Mouse (Mus musculus): ENCODE results near the gene Dnlz.

The Dnlz gene

DNA sequence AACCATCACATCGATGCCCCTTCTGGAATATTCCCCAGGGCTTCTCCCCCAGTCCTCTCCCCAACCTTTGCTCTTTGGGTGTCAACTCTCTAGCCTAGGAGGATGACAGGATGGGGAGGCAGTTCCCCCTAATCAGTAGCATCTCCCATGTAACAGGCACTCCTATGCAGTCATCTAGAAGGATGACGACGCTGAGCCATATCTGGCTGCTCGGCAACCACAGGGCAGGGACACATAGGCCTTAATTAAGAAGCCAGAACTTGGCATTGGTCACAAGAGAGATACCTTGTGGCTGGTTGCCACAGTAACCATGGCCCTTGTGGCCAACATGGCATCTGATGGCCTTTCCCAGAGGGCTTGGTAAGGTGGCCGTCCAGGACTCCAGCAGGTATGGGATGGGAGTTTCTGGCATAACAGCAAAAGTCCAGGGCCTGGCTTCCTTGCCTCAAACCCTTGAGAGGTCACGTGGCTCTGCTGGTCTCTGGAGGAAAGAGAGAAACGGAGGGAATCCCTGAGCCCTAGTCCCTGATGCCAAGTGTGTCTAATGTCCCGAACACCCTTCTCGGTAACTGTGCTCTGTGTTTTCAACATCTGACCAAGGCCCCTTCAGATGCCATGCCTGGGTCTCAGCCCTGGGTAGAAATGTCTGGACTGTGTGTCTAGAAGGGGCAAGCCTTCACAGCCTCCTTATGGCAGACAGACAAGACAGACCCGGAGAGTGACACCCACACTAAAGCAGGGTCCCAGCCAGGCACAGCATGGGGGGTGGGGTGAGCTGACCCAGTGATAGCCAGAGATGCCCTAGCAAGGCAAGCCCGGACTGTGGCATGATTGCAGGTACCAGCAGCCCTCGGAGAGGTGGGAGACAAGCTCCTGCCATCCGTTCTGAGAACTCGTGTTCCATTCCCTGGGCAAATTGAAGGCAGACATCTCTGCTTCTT lies 31.4 kb downstream of the Dnlz start:
- DNase-seq (ENCODE audit: low spot score in 2 of 2): no peak

DNA sequence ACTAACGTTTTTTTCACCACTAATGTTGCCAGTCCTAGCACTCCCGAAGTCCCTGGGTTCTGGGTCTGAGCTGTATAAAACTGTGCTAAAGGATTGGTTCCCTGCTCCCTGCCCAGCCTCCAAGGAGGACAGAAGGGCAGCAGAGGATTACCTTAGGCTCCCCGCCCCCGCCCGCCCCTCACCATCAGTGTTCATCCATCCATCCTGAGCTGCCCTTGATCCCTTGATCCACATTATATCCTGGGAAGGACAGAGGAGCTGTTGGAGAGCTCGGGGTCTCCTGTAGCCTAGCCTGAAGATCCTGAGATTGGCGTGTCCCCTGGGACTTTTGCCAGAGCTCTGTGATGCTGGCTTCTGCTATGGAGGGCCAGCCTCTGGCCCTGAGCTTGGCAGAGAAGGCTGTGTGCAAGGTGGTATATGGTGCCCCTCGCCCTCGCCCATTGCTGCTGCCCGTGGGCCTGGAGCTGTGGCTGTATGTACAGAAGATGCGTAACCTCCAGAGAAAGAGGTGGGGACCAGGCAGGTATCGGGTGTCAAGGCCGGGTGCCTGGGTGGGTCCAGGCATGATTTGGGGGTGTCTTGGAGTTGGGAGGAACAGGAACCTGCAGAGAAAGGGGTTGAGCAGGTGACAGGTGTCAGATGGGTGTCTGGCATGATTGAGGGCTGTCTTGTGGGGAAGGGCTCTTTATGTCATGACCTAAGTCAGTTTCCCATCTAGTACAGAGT lies 32.2 kb downstream of the Dnlz start:
- no peak for DNase-seq (ENCODE audit: low spot score in 2 of 2)

DNA sequence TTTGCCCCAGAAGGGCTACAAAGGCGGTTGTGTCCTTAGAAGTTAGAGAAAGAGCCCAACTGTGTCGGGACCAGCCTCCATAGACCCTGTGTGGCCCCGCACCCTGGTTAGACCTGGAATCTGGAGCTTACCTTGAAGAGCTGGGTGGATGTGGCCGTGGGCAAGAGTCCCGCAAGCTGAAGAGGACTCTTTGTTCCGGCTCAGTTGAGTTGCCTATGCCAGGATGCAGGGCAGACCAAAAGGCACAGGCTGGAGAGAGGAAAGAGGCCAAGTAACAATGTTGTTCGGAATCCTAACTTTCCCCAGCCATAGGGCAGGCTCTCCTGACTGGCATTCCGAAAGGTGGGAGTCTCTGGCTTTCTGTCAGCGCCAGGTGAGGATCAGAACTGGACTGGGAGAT lies 32.8 kb downstream of the Dnlz start:
- no peak for DNase-seq (ENCODE audit: low spot score in 2 of 2)

DNA sequence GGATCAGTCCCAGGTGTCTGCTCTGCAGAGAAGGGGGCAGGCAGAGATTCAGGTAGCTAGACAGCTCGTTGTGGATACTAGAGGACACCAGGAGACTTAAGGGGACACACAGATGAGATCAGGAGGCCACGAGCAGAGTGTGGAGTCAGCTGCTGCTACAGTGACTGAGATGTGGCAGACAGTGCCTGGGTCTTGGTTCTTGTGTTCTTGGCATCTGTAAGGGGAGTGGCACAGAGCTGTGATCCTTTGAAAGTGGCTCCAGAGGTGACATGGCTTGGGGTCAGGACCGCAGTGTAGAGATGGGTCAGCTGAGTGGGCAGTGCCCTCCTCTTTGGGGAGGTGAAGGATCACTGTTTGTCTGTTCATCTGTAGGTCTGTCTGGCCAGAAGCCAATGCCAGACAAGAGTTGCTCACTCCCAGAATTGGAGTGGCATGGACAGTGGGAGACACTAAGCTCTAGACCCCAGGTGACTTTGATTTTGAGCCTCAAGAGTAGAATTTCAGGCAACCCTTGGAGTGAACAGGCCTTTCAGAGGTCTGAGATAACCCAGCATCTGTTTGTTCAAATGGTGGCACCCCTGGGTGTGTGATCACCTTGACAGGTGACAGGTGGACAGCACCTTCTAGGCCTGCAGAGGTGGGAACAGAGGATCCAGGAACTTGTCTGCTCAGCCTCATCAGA lies 33.8 kb downstream of the Dnlz start:
- DNase-seq (ENCODE audit: low spot score in 2 of 2): no peak

DNA sequence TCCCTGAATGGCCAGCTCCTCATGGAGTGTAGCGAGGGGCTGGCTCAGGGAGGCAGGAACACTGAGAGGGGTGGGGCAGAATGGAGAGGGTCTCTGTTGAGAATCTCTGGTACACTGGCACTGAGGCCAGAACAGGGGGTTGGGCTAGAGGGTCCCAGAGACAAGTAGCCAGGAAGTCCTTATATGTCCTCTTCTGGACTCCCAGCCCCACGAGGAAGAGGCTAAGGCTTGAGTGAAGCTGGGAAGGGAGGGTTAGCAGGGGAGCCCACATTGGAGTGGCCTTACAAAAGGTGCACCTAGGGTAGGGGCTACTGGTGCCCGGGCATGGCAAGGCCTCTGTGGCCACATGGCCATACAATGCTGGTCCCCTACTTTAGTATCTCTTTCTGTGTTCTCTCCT lies 34.5 kb downstream of the Dnlz start:
- DNase-seq (ENCODE audit: low spot score in 2 of 2): no peak

DNA sequence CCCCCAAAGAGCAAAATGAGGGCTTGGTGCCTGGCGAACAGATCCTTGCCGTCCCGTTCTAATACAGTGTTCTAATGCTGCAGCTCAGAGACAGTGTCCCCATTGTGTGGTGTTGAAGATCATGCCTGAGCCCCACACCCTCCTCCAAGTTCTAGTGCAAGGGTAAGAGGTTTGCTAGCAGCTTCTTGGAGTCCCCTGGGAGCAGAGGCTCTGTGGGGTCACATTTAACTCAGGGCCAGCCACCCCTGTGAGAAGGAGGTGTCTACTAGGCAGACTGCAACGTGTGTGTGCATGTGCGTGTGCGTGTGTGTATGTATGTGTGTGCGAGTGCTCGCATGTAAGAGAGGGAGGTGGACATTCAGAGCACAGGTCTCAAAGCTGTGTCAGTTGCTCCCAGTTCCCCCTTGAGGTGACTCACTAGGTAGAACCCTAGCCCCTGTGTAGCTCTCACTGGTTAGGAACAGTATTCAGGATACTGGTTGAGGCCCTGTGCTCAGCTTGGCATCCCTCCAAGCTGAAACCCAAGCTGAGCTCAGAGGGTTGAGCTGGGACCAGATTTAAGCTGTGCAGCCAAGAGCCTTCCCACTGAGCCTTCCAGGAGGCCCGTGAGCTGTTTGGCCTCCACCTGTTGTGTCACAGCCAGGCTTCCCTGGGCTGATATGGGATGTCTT lies 35.2 kb downstream of the Dnlz start:
- no peak for DNase-seq (ENCODE audit: low spot score in 2 of 2)

DNA sequence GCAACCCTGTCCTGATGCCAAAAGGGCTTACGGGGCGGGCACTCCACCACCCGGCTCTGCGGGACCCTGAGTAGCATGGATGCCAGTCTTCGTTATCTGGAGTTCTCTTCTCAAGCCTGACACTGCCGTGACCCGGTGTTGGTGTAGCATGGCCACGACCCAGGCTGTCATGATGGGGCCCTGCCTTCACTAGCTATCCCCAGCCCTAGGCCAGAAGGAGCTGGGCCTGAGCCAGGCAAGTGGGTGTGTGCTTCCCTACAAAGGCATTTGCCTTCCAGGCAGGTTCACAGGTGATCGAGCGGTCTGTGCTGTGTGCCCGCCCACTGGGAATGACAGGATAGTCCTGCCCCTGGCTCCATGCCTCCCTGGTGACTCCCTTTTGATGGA lies 36.0 kb downstream of the Dnlz start:
- no peak for DNase-seq (ENCODE audit: low spot score in 2 of 2)

DNA sequence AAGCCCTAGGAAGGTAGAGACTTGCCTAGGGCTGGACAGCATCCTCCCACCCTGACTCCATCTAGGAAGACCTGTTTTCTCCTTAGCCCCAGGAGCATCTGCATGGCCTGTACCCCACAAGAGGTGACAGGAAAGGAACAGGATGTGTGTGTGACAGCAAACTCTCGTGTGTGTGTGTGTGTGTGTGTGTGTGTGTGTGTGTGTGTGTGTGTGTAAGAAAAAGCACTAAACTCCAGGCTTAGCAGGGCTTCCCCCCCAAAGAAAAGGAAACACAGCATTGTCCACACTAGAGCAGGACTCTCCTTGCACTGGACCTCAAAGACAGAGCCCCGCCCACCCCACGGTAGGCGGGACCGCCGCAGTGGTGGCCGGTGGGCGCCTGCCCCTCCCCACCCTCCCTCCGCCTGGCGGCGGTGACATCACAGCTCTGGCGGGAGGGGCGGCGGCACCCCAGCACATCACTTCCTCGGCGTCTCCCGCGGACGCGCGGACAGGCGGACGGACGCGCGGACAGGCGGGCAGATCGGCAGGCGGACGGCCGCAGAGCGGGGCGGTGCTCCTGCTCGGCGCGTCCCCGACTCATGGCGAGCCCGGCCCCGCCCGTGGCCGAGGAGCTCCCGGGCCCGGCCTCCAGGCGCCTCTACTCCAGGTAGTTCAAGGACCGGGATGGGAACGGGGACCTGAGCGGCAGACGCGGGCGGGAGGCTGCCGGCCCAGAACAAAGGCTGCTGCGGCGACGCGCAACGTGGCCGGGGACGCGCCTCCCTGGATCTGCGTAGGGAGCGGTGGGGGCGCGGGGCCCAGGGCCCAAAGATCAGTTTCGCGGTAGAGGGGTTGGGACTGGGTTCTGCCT lies 36.6 kb downstream of the Dnlz start, which contains the start of gene Gpsm1:
Gene Gpsm1 (plus strand): TSS at position 444 of the 853 bp plus-strand sequence.
- peak; percentile 68 to 80 for DNase-seq (ENCODE audit: low spot score in 2 of 2)

DNA sequence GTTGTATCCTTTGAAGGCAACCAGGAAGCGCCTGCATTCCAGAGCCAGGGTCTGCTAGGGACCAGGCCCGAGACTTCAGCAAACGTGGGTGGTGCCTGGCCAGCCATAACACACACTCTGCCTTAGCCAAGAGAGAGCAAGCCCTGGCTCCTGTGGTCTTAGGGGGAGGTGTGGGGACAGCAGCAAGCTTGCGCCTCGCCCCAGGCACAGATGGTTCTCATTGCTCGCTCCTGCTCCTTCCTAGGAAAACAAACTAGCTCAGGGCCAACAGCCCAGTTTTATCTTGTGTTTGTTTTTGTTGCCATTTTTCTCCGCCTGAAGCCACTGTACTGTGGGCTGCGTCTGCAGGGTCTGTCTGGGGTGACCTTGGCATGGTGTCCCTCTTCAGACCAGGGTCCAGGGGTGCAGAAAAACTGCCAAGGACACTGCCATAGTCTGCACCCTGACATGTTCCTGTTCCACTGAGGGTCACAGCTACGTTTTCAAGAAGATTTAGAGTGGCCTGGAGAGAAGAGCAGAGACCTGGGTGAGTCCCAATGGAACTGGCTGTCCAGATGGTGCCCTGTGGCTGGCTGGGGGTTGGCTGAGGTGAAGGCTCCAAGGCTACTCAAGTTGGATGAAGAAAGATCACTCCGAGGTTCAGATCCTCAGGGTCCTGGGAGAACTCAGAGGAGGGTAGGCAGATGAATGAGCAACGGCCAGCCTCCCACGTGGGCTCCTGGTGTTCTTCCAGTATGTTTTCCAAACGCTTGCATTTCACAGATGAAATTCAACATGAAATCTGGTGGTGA lies 37.4 kb downstream of the Dnlz start:
- DNase-seq (ENCODE audit: low spot score in 2 of 2): no peak

DNA sequence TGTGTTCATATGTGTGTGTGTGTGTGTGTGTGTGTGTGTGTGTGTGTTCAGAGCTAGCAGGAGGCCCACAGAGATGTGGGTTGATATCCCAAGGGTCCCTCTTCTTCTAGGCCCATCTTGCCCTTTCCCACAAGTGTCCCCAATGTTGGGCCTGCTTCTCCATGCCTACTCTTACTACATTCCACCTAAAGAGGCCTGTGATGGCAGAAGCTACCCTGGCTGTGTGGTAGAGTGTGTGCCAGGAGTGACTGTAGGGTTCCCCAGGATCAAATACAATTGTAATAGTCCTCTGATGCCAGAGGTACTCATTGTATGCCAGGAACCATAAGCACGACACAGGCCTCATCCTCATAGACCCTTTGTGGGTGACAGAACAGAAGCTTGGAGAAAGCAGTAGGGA lies 38.5 kb downstream of the Dnlz start:
- DNase-seq (ENCODE audit: low spot score in 2 of 2): no peak

DNA sequence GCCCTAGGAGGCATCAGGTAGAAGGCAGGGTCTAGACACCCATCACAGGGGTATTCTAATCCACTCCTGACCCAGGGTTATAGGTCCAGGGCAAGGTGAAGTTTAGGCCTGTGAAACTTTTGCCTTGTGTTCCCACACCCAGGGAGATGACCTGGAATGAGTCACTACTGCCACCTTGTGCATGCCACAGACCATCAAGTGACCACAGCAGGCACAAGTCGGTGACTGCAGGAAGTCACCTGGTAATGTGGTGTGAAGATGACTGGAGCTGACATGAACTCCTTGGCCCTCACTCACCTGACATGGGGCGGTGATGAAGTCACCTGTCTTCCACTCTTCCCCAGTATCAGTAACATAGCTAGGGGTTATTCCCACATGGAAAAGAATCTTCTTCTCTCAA lies 39.1 kb downstream of the Dnlz start:
- DNase-seq (ENCODE audit: low spot score in 2 of 2): no peak

DNA sequence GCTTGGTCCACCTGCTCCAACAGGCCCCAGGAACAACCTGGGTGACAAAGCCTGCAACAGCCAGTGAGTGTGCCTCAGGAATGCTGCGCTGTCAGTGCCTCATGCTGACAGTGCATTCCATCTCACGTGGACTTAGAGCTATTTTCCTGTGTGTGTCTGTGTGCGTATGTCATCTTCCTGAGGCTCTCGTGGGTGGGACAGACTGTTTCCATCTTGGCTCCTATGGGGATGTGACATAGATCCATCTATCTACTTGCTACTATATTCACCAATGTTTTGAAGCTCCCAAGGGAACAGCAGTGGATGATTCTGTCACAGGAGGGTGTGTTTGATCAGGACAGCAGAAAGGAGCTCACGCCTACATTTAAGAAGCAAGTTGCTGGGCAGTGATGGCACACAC lies 40.0 kb downstream of the Dnlz start:
- peak in 1 of 2 experiments; percentile 23 for DNase-seq (ENCODE audit: low spot score in 2 of 2)

DNA sequence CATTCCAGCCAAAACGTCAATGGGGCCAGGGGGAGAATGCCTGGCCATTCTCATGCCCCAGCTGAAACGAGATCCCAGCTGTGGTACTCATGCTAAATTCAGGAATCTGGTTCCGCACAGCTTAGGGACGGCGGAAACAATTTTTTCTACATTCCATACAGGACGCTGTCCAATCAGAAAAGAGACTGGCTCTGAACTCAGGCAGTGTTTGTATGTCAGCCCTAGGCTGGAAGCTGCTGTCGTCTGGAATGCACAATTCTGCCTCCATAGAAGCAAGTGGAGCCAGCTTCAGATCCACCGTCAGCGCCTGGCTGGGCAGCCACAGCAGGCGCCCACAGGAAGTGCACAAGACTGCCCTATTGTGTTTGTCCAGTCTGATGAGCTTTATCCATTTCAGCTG lies 42.2 kb downstream of the Dnlz start:
- no peak for DNase-seq (ENCODE audit: low spot score in 2 of 2)

DNA sequence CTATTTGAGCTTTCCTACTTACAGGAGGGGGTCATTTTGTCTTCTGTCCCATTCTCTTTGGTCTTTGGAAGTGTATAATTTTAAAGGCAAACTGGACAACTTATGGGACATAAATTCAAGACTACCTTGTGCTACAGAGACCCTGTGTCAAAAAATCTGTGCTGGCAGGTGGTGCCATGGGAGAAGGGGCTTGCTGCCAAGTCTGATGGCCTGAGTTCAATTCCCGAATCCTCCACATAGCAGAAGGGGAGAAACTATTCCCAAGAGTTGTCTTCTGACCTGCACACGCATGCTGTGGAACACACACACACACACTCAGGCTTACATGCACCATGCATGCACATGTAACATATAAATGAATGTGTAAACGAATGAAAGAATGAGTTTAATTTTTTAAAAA lies 45.2 kb downstream of the Dnlz start:
- no peak for DNase-seq (ENCODE audit: low spot score in 2 of 2)

DNA sequence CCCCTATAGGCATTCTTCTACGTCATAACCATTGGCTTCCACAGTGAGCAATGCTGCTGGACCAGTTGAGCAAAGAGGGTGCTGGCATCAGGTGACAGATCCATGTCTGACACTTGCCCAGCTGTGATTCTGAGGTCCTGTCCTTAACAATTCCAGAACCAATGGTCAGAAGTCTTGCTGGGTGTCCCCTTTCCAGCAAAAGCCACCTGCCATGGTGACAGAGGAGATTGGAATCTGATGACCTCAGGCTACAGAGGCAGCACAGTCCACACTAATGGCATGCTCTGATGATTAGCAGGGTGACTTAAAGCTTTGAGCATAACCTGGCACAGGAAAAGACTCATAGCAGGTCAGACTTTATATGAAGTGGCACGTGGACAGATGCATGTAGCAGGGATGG lies 46.4 kb downstream of the Dnlz start:
- no peak for DNase-seq (ENCODE audit: low spot score in 2 of 2)

DNA sequence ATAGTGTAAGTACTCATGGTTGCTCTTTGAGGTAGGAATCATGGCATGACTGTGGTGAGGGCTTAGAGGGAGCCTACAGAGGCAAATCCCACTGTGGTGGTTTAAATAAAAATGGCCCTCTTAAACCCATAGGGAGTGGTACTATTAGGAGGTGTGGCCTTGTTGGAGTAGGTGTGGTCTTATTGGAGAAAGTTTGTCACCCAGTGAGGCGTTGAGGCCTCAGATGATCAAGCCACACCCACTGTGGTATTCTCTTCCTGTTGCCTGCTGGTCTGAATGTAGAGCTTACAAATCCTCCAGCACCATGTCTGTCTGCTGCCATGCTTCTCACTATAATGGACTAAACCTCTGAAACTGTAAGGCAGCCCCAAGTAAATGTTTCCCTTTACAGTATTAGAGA lies 47.2 kb downstream of the Dnlz start:
- DNase-seq (ENCODE audit: low spot score in 2 of 2): no peak

DNA sequence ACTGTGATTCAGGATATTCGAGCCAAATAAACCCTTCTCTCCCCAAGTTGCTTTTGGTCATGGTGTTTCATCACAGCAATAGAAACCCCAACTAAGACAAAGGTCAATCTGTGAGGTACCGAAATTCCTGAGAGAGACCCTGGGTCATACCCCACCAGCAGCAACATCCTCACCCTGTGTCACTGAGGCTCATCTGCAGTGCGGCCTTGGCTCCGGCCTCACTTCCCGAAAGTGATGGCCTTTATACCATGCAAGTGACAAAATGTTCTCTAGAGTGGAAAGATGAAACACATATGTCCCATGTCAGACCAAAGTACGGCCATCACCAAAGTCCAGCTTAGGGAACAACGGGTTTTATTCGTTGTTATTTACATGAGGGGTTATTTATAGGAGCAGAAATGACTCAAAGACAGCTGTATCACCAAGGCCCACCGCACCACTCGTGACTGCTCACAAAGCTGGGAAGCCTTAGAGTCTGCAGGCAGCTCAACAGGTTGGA lies 49.9 kb downstream of the Dnlz start:
- DNase-seq (ENCODE audit: low spot score in 2 of 2): no peak

DNA sequence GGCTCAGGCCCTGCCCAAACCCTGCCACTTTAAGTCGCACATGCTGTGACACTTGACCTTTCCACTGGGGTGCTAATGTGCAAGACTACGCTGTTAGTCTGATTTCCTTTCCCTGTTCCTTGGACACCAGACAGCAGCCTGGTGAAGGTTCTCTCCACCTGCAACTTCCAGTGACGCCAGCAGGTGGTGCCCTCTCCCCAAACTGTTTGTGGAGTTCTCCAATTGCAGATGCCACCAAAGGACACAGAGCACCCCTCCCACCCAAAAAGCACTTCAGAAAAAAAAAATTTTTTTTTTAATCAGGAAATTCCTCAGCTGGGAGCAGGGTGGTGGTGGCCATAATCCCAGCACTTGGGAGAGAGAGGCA lies 51.1 kb downstream of the Dnlz start:
- peak; percentile 93 to 95 for DNase-seq (ENCODE audit: low spot score in 2 of 2)

DNA sequence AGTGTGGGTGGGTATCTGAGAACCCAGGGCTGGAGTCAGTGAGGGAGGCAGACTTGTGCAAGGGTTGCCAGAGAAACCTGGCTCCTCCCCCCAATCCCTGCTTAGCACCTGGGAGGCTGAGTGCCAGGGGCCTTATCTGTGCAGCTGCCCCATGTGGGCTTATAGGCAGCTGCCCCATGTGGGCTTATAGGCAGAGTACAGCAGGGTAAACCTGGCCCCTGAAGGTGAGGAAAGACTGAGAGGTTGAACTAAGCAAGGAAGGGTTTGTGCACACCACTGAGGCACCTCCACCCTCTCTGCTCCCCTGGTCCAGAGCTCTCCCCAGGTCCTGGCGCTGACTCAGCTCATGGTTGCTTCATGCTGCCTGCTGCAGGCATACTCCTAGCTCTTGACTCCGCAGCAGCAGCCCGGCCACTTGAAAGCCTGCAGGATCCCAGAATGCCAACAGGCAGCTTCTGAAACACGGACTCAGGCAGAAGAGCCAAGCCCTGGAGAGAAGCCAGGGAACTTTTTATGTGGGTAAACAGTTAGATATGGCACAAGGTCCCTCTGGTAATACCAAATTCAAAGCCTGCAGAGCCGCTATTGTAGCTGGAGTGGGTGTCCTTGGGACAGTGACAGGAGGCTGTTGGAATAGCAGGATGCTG lies 51.6 kb downstream of the Dnlz start:
- no peak for DNase-seq (ENCODE audit: low spot score in 2 of 2)

DNA sequence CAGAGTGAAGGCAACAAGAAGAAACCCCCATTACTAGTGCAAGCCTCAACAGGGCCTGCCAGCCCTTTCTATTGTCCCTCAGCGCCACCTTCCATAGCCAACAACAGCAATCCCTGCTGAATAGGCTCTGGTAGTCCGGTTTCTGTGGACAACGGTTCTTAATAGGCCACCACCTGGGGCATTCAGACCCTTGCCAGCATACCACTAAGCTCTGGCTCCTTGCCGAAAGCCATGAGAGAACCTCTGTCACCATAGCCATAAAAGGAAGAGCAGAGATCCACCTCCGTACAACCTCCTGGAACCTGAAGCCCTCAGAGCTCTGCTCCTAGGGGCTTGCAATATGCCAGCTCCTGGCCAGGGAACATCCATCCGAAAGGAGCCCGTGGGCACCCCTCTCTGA lies 52.6 kb downstream of the Dnlz start:
- DNase-seq (ENCODE audit: low spot score in 2 of 2): no peak

Data from right cerebral cortex, adult 2 months (tissue).